Mouse (Mus musculus): ENCODE measurements around the gene Mgat4d.
"Not testable (repeated sequence)": the region's sequence is repeated elsewhere in the genome, so short reads cannot be mapped to it uniquely, and the experiment has no call there.

Gene Mgat4d

DNA sequence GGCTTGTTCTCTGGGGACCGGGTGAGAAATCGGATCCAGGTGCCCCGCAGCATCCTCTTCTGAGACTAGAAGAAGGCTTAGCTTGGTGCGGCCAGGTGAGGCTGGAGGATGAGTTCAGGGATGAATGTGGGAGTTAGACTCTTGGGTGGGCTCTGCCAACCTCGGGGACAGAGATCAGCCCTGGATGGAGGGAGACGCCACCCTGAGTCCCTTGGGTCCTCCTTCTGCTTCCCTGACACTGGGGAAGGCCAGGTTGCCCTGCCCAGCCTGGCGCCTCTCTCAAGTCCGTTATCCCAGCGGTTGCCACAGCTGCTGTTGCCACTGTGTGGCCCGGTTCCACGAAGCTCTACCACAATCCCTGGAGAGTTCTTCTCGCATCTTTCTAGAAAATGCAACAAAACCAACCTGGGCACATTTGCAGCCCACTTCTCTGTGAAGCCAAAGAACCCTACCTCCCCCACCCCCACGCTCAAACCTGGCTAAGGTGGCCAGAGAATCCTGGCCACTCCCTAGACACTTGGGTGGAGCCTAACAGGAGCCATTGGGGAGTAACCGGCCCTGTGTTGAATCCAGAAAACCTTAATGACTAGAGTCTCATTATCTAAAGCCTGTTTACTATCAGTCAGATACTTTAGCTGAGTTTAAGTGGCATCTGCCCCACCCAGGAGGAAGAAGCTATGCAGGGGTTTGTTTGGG, 41.9 kb downstream of the Mgat4d start:
- DNase-seq (ENCODE audit: low read depth in 1 of 2, low spot score in 2 of 2) = no peak

DNA sequence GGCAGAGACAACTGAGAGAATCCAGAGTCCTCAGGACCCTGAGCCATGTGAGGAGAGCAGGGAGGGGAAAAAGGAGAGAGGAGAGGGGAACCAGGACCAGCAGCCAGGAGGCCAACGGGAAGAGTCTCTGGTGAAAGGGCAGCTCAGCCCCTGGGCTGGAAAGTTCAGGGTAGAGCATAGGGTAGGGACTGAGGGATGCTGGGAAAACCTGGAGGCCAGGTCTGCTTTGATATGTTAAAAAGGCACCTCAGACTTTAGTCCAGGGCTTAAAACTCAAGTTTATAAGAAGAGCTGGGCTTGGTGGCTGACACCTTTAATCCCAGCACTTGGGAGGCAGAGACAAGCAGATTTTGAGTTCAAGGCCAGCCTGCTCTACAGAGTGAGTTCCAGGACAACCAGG, 44.2 kb downstream of the Mgat4d start:
- no peak for DNase-seq (ENCODE audit: low read depth in 1 of 2, low spot score in 2 of 2)

DNA sequence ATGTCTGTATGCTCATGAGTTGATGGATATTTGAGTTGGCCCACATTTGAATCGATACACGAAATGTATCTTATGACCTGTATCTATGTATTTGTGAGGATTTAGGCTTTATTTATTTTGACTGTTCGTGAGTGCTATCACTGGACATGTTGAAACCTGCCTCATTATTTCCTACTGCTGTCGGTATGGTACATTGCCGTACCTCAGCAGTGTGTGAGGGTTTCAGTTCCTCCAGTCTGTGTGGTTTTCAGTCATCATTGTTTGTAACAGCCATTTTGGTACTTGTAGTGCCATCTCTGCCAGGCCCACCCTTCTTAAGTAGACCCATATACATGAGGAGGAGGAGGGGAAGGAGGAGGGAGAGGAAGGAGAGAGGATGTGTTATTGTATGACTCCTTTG, 46.1 kb downstream of the Mgat4d start:
- no peak for DNase-seq (ENCODE audit: low read depth in 1 of 2, low spot score in 2 of 2)

DNA sequence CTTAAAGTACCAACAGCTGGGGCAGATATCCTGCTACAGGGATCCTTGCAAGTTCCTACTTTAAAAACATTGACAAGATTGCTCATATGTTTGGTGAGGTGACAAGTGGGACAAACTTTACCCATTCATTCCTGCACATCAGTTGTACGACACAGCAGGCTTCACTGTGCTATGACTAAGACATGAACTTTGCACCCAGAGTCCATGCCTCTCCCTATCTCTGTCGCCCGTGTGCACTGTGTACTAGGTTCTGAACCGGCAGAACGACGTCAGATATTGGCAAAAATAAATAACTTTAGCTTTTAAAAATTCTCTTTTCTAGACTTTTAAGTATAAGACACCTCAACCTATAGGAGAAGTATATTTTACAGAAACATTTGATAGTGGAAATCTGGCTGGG, 48.4 kb downstream of the Mgat4d start:
- no peak for DNase-seq (ENCODE audit: low read depth in 1 of 2, low spot score in 2 of 2)

DNA sequence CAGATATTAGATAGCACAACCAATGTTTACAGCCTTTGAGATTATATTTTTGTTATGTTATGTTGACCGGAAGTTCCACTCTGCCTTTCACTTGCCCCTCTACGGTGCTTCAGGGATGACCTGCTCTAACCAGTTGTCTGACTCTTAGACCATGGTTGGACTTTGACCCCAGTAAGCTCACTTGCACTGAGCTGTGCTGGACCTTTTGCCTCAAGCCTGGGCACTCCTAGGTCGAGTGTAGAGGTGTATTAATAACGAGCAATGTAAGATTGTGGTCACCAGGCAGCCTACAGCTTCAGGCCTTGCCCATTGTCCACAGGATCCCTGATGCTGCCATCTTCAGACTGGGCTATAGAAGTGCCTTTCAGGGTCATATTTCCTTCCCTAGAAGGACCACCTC, 49.5 kb downstream of the Mgat4d start:
- no peak for DNase-seq (ENCODE audit: low read depth in 1 of 2, low spot score in 2 of 2)

DNA sequence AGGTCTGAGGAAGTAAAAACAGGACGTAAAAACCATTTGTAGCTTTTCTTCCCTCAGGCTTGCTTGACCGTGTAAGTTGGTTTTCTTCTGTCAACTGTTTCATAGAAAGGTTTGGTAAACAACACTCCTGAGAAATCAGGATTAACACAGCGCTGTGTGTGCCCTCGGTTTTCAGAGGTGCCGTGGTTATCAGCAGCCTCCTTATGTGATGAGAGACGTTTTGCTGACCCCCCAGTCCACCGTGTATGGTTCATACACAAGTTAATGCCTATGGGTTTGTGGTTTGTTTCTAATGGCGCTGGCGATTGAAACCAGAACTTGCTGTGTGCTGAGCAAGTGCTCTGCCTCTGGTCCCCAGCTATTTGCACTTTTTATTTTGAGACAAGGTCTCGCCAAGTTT, 57.3 kb downstream of the Mgat4d start:
- no peak for DNase-seq (ENCODE audit: low read depth in 1 of 2, low spot score in 2 of 2)

GRCm38 (mm10) chr8:83406836-83407235, 58.6 kb downstream of the Mgat4d start:
- no peak for DNase-seq (ENCODE audit: low read depth in 1 of 2, low spot score in 2 of 2)

- DNase-seq (ENCODE audit: low read depth in 1 of 2, low spot score in 2 of 2) = no peak
Measured at GRCm38 (mm10) chr8:83408496-83408895, 60.2 kb downstream of the Mgat4d start.

DNA sequence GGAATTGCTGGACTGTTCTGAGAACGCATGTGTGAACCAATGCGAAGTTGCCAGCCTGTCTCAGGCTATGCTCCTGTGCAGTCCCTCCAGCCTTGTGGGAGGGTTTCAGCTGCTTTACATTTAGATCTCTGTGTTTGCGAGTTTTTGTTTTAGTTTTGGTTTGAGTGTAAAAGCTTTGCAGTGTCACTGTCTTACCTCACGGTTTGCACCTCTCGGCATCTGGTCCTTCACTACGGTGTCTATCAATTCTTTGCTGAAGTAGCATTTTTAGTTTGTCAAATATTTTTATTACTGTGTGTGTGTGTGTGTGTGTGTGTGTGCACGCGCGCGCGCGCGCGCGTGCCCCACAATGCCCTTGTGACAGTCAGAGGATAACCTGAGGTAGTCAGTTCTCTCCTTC, 68.6 kb downstream of the Mgat4d start:
- no peak for DNase-seq (ENCODE audit: low read depth in 1 of 2, low spot score in 2 of 2)

DNA sequence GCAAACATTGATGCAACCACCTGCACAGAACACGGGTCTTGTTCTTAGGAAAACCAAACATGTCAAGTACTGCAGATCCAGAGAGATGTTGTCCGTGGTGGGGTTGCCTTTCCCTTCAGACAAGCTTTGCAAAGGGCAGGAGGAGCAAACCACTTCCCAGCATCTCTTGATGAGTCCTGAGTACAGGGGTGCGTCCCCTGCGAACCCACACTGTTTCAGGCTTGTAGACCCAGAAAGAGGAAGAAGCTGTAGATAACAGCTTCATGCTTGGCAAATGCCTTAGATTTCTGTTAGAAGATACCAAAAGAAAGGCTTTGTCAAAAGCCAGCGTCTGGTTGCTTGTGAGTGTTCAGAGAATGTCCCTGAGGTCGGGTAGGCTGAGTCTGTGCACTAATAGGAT, 69.7 kb downstream of the Mgat4d start:
- no peak for DNase-seq (ENCODE audit: low read depth in 1 of 2, low spot score in 2 of 2)

DNA sequence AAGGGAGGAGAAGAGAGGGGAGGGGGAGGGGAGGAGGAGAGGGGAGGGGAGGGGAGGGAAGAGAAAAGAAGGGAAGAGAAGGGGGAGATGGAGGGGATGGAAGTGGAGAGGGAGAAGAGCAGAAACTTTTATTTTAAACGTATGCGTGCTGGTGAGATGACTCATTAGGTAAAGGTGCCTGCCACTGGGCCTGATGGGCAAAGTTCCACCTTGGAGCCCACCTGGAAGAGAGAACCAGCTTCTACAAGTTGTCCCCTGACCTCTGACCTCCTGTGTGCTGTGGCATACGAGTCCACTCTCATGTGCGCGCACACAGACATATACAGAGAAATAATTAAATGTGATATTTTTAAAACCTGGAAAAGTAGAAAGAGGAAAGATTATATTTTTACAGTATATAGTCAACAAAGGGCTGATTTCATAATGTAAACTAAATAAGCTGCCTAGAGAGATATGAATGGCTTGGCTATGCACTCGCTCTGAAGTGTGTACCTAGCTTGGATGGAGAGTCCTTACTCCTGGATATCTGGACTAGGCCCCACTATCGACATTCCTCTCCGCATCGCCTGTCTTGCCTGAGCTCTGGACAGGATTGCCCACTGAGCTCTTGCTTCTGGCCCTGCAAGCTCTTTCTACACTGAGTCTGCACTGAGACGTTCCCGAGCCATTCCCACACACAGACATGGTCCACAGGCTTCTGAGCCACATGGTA, 70.7 kb downstream of the Mgat4d start:
- DNase-seq (ENCODE audit: low read depth in 1 of 2, low spot score in 2 of 2) = no peak

DNA sequence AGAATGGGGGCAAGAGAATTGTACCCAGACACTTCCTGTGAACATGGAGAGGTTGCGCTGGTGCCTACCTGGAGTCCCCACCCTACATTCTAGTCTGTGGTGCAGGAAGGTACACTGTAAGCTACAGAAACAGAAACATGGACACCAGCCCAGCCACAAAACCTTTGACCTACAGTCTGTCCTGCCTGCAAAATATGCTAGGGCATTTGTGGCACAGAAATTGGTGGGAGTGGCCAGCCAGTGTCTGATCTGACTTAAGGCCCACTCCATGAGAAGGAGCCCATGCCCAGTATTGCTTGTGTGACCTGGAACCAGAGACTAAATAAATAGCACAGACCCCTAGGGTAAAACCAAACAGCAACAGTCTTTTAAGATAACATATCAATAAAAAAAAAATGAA, 73.1 kb downstream of the Mgat4d start:
- DNase-seq (ENCODE audit: low read depth in 1 of 2, low spot score in 2 of 2) = no peak

GRCm38 (mm10) chr8:83423032-83423825, 75.0 kb downstream of the Mgat4d start:
- no peak for DNase-seq (ENCODE audit: low read depth in 1 of 2, low spot score in 2 of 2)

GRCm38 (mm10) chr8:83425202-83425601, 76.9 kb downstream of the Mgat4d start:
- DNase-seq (ENCODE audit: low read depth in 1 of 2, low spot score in 2 of 2) = no peak

- no peak for DNase-seq (ENCODE audit: low read depth in 1 of 2, low spot score in 2 of 2)
Measured at GRCm38 (mm10) chr8:83426104-83426759, 78.0 kb downstream of the Mgat4d start.

DNA sequence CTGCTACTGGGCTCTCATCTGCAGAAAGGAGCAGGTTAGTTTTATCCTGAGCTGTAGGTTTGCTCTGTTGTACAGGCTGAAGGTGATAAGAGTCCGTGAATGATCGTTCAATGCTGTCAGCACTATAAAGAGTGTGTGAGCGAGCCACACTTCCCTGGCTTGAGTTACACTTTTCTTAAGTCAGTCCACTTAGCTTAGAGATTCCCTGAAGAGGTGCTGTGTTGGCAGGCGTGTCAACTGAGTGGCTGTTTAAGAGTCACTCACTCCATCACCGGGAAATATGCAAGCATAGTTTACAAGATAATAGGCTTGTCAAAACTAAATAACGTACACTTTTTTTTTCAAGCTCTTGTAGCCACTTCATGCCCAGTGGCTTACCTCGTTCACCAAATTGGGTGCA, 78.7 kb downstream of the Mgat4d start:
- no peak for DNase-seq (ENCODE audit: low read depth in 1 of 2, low spot score in 2 of 2)

DNA sequence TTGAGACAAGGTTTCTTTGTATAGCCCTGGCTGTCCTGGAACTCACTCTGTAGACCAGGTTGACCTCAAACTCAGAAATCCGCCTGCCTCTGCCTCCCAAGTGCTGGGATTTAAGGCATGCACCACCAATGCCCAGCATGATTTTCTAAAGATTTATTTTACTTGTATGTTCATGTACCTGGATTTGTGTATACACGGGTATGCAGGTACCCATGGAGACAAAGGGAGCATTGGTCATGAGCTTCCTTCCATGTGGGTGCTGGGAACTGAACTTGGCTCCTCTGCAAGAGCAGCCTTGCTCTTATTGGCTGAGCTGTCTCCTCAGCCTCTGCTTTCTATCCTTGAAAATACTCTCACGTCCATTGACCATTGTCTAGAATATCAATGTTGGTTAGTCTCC, 80.3 kb downstream of the Mgat4d start:
- not testable (repeated sequence) for DNase-seq (ENCODE audit: low read depth in 1 of 2, low spot score in 2 of 2)

DNA sequence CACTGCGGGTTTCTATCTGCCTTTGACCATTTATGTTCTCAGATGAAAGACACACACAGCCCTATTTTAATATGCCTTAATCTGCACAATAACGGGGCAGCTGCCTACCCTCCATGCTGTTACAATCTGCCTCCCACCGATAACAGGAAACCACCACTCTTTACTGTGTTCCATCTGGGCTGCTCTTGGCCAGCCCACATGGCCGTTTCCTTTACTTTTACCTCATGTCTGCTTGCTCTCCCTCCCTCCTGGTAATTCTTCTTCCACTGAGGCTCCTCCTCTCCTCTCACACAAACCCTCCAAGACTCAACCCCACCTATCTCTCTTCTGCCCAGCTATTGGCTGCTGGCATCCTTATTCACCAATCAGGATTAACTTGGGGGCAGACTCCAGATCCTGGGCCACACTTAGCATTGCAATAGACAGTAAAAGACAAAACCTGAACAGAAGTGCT, 80.8 kb downstream of the Mgat4d start:
- no peak for DNase-seq (ENCODE audit: low read depth in 1 of 2, low spot score in 2 of 2)

Data from monocyte, adult 2 months (primary cell).